Mouse (Mus musculus) spleen, adult 10 weeks (tissue): ENCODE data around the gene Plac1. TPM values are rescaled to one million over a fixed set of nuclear protein-coding genes. Genes with fewer than 3 reads are reported as not detected.

Source experiments
- polyA plus RNA-seq: library from polyadenylated mRNA; stranded (reverse); fragments of 350-450 nt; fragmentation: Illumina TruSeq; extraction: RNeasy Lipid Tissue Mini Kit (QIAGEN cat#74804); gene quantifications from one replicate; pipeline ENCODE4 v1.2.3, GENCODE M21; 2015; ENCODE audit warnings: low replicate concordance; ENCODE audit not compliant: insufficient read depth

The Plac1 gene
- polyA plus RNA-seq, result not detected

DNA sequence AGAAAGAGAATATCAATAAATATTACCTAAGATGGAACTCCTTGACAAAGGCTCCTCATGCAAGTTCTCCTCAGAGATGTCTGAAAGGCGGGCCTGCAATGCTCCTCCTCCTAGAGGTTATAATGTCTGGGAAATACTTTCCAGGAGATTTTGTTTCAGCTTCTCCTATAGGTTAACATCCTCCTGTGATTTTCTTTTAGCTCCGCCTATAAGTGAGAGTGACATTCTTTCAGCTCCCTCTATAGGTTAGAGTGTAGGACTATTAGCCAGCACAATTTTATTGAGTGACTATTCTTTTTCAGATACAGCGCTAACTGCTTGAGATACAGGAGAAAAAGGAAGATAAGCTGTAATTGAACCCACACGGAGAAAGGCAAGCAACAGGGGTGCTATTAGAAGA lies at the start of gene Plac1:
Gene Plac1, minus strand, starts transcription at position 101 of the 400 bp plus-strand sequence.

DNA sequence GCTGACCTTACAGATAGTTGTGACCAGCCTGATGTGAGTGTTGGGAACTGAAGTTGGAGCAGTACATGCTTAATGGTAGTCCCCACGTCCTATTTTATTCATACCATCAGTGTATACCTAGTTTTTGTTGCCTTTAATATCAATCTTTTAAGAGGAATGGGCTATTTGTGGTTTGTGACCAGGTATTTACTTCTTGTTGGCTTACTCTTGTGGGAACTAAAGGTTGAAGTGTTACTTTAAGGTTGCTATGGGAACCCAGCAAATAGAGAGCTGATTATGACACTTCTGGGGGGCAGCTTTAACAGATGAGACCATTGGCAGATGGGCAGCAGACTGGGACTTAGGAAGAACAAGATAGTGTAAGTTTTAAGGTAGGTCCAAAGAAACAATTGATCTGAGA lies 33.2 kb upstream of the Plac1 start, which contains the start of gene Fam122c:
Gene Fam122c, plus strand, starts transcription at position 301 of the 400 bp plus-strand sequence.

DNA sequence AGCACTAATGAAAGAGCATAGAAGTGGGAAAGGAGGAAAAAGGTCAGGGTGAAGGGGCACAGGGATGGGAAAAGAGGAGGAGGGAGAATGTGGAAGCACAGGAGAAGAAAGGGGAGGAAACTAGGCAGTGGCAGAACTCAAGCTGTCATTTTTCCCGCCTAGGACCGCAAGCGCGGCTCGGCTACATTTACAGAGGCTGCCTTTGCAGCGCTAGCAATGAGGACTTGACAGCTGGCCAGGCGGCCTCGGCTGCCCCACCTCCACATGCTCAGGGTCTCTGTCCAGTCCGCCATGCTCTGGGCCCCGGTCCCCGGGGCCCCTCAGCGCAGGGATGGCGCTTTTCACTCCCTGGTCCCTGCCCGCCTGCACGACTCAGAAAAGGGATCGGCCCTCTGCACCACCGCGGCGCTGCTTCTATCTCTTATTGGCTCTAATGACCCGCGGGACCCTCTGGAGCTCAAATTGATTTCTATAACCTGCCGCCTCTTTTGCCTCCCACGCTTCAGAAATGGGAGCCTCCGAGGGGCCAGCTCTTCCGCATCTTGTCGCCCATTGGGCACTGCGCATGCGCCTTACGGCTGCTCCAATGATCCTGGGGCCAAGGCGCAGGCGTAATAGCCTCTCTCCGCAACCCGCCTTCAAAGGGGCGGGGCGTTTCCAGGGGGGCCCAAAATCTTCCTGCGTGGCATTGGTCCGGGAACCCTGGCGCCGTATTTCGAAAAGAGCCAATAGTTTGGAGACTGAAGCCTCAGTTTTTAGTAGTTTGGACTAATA lies 29.6 kb upstream of the Plac1 start, which contains the start of gene Fam122b:
Gene Fam122b, minus strand, starts transcription at position 517 of the 774 bp plus-strand sequence.

Other genes with a start within 250 kb of the Plac1 start
- gene Fam122b, start 29.7 kb upstream of the Plac1 start, polyA plus RNA-seq, result 18.6 TPM
- not detected for gene Fam122c, start 33.3 kb upstream of the Plac1 start, polyA plus RNA-seq
- gene Mospd1, start 130.4 kb upstream of the Plac1 start, polyA plus RNA-seq, result 23.7 TPM
- gene Etd, start 194.8 kb upstream of the Plac1 start, polyA plus RNA-seq, result not detected